Mouse (Mus musculus): Measurements from ENCODE around the gene Olfr1373. TPM values are rescaled to one million over a fixed set of nuclear protein-coding genes. Genes with fewer than 3 reads are reported as not detected.

Olfr1373 gene
- polyA plus RNA-seq, 1 experiment, result 0.11 TPM

DNA sequence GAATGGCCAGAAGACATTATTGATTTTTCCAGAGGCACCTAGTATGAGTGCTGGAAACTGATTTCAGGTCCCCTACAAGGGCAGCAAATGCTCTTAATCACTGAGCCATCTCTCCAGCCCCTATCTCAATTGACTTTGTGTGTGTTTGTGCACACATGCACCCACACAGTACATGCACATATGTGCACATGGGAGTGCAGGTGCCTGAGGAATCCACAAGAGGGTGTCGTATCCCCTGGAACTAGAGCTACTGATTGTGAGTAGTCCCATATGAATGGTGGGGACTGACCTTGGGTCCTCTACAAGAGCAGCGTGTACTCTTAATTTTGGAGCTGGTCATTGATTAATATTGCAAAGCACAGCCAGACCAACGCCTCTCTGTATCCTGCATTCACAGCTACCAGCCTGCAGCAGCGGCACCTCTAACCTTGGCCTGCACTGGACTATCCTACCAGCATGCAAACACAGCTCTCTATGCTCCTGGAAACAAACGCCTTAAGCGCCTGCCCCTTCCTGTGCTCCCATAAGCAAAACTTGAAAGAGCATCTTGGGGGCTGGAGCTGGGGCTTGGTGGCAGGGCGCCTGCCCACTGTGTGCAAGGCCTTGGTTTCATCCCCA lies 14.8 kb downstream of the Olfr1373 start:
- H3K4me3 ChIP-seq (ENCODE audit: control insufficient read depth, low read depth, low read length), result no peak overlapping the region
- no peak overlapping the region for H3K27ac ChIP-seq (ENCODE audit: control insufficient read depth, insufficient read depth, low read depth, low read length)
- no peaks in the 10 kb centered on the region for H3K27me3 ChIP-seq (ENCODE audit: control insufficient read depth, insufficient read depth, low read length)
- H3K4me1 ChIP-seq (ENCODE audit: control insufficient read depth, insufficient read depth, low read length), result no peaks in the 10 kb centered on the region
- TF ChIP-seq POLR2A (IDR thresholded peaks at IDR 0.05; ENCODE audit: control insufficient read depth, low read depth, low read length), result no peak
- TF ChIP-seq CTCF (IDR thresholded peaks at IDR 0.05; ENCODE audit: control insufficient read depth, insufficient read depth, insufficient replicate concordance, low read depth, low read length), result no peak
- H3K36me3 ChIP-seq (ENCODE audit: control insufficient read depth, insufficient read depth, low read length), result no peaks in the 10 kb centered on the region

DNA sequence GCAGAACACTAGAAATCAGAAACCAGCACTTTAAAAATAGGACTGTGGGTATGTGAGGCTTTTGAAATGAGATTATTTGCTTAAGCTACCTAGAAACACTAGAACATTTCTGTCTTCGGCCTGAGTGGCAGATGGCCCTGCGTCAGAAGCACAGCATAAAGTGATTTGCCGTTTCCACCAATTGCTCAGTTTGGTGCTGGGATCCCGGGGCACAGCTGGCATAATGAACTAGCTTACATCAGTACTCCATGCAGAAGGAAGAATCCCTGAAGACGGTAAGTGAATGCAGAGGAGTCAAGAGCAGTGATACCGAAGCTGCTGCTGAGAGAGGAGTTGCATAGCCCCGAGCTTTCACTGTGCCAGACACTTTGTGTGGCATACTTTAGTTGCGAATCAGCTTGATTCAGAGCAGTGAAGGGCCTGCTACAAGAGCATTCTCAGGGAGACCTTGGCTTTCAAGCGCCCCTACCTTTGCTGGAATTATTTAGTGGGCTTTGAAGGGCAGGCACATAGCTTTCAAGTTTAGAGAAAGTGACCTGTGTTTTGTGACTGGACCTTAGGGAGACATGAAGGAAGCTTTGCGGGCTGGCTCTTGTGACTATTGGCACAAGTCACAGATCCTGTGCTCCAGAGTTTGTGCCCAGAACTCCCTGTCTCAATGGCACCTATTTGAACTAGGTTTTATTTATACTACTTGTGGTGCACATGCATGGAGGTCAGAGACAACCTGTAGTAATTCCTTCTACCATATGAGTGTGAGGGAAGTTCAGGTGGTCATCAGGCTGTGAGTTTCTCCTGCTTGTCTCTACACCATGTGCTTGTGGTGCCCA lies 15.5 kb downstream of the Olfr1373 start:
- TF ChIP-seq CTCF (IDR thresholded peaks at IDR 0.05; ENCODE audit: control insufficient read depth, insufficient read depth, insufficient replicate concordance, low read depth, low read length) (no peak), POLR2A (IDR thresholded peaks at IDR 0.05; ENCODE audit: control insufficient read depth, low read depth, low read length) (no peak)
- Histone ChIP-seq H3K4me3 (ENCODE audit: control insufficient read depth, low read depth, low read length) (no peak overlapping the region), H3K27me3 (ENCODE audit: control insufficient read depth, insufficient read depth, low read length) (no peaks in the 10 kb centered on the region), H3K4me1 (ENCODE audit: control insufficient read depth, insufficient read depth, low read length) (no peaks in the 10 kb centered on the region), H3K27ac (ENCODE audit: control insufficient read depth, insufficient read depth, low read depth, low read length) (no peak overlapping the region; the same call in 1 of the 2 replicates), H3K36me3 (ENCODE audit: control insufficient read depth, insufficient read depth, low read length) (no peaks in the 10 kb centered on the region)

DNA sequence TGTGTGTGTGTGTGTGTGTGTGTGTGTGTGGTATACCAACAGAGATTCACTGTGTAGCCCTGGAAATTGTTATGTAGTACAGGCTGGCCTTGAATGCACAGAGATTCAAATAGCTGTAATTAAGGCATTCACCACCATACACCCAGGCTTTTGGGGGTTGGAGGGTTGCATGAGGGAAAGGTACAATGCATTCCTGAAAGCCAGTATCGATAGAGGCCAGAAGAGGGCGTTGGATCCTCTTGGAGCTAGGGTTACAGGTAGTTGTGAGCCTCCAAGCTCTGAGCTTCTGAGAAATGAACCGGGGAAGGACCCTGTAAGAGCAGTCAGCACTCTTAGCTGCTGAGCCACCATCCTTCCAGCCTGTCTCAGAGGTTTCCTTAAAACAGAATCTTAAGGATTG lies 16.2 kb downstream of the Olfr1373 start:
- TF ChIP-seq CTCF (IDR thresholded peaks at IDR 0.05; ENCODE audit: control insufficient read depth, insufficient read depth, insufficient replicate concordance, low read depth, low read length) (no peak), POLR2A (IDR thresholded peaks at IDR 0.05; ENCODE audit: control insufficient read depth, low read depth, low read length) (no peak)
- no peaks in the 10 kb centered on the region for H3K36me3 ChIP-seq (ENCODE audit: control insufficient read depth, insufficient read depth, low read length)
- H3K4me3 ChIP-seq (ENCODE audit: control insufficient read depth, low read depth, low read length), result no peak overlapping the region
- H3K27me3 ChIP-seq (ENCODE audit: control insufficient read depth, insufficient read depth, low read length), result no peaks in the 10 kb centered on the region
- no peaks in the 10 kb centered on the region for H3K4me1 ChIP-seq (ENCODE audit: control insufficient read depth, insufficient read depth, low read length)
- H3K27ac ChIP-seq (ENCODE audit: control insufficient read depth, insufficient read depth, low read depth, low read length), result no peak overlapping the region

DNA sequence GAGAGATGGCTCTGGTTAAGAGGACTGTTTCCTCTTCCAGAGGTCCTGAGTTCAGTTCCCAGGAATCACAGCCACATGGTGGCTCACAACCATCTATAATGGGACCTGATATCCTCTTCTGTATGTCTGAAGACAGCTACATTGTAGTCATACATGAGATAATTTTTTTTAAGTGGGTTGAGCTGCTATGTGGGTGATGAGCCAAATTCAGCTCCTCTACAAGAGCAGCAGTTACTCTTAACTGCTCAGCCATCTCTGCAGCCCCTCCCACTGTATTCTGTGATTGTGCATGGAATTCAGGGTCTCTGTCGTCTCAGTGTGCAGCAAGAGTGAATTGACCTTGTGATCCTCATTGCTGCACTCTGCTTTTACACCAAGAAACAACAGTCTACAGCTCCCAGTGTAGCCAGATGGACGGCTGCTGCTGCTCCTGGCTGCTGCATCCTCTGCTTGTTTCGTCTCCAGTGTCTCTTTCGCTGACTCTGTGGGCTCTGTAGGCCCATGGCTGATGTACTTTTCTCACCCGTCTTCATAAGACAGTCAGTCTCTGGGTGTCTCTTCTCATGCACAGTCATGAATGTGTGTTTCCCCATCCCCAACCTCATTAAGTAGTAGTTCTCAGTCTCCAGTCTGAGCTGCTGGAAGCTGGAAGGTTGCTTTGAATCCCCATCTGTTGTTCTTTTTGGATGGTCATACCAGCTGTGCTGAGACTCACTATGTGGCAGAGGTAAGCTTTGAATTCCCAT lies 16.8 kb downstream of the Olfr1373 start:
- TF ChIP-seq CTCF (IDR thresholded peaks at IDR 0.05; ENCODE audit: control insufficient read depth, insufficient read depth, insufficient replicate concordance, low read depth, low read length) (no peak), POLR2A (IDR thresholded peaks at IDR 0.05; ENCODE audit: control insufficient read depth, low read depth, low read length) (no peak)
- no peak overlapping the region for H3K4me3 ChIP-seq (ENCODE audit: control insufficient read depth, low read depth, low read length)
- no peaks in the 10 kb centered on the region for H3K36me3 ChIP-seq (ENCODE audit: control insufficient read depth, insufficient read depth, low read length)

DNA sequence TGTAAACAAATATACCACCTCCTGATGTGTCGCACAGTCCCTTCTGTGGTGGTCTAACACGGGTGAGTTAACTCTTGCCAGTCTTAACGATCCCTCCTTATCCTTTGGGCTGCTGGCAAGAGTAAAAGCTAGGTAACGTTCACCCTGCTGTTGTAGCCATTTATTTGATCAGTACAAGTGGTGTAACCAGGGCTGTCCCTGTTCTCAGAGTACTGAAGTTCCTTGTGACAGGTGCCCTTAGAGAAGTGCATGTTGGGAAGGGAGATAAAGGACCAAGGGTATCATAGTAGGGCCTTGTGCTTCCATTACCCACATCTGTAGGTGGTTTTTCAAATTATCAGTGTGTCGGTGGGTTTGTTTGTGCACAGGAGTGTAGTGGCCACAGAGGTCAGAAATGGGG lies 17.6 kb downstream of the Olfr1373 start:
- Histone ChIP-seq H3K27me3 (ENCODE audit: control insufficient read depth, insufficient read depth, low read length) (no peaks in the 10 kb centered on the region), H3K4me1 (ENCODE audit: control insufficient read depth, insufficient read depth, low read length) (no peaks in the 10 kb centered on the region), H3K27ac (ENCODE audit: control insufficient read depth, insufficient read depth, low read depth, low read length) (no peak overlapping the region), H3K4me3 (ENCODE audit: control insufficient read depth, low read depth, low read length) (no peak overlapping the region), H3K36me3 (ENCODE audit: control insufficient read depth, insufficient read depth, low read length) (no peaks in the 10 kb centered on the region; the same call in 1 of the 2 replicates)
- TF ChIP-seq CTCF (IDR thresholded peaks at IDR 0.05; ENCODE audit: control insufficient read depth, insufficient read depth, insufficient replicate concordance, low read depth, low read length) (no peak), POLR2A (IDR thresholded peaks at IDR 0.05; ENCODE audit: control insufficient read depth, low read depth, low read length) (no peak)

More for the DNA sequence above, 16.8 kb downstream of the Olfr1373 start:
- Histone ChIP-seq H3K4me1 (ENCODE audit: control insufficient read depth, insufficient read depth, low read length) (no peaks in the 10 kb centered on the region), H3K27me3 (ENCODE audit: control insufficient read depth, insufficient read depth, low read length) (no peaks in the 10 kb centered on the region), H3K27ac (ENCODE audit: control insufficient read depth, insufficient read depth, low read depth, low read length) (no peak overlapping the region)

DNA sequence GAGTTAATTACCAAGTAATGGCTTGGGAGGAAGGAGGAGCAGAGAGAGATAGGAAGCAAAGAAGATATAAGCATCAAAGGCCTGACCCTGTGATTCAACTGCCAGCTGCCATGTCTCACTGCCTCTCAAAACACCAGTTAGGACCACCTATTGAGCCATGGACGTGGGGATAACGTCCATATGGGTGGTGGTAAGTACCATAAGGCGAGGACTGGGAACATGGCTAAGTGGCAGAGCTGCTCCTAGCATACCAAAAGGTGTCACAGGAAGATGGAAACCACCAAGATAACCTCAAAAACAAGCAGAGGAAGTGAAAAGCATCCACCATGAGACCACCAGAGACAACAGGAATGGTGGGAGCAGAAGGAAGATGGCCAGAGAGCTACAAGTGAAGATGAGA lies 18.2 kb downstream of the Olfr1373 start:
- TF ChIP-seq POLR2A (IDR thresholded peaks at IDR 0.05; ENCODE audit: control insufficient read depth, low read depth, low read length) (no peak), CTCF (IDR thresholded peaks at IDR 0.05; ENCODE audit: control insufficient read depth, insufficient read depth, insufficient replicate concordance, low read depth, low read length) (no peak)
- no peaks in the 10 kb centered on the region; the same call in 1 of the 2 replicates for H3K36me3 ChIP-seq (ENCODE audit: control insufficient read depth, insufficient read depth, low read length)
- no peak overlapping the region for H3K27ac ChIP-seq (ENCODE audit: control insufficient read depth, insufficient read depth, low read depth, low read length)
- no peaks in the 10 kb centered on the region for H3K4me1 ChIP-seq (ENCODE audit: control insufficient read depth, insufficient read depth, low read length)
- no peak overlapping the region for H3K4me3 ChIP-seq (ENCODE audit: control insufficient read depth, low read depth, low read length)
- H3K27me3 ChIP-seq (ENCODE audit: control insufficient read depth, insufficient read depth, low read length), result no peaks in the 10 kb centered on the region

DNA sequence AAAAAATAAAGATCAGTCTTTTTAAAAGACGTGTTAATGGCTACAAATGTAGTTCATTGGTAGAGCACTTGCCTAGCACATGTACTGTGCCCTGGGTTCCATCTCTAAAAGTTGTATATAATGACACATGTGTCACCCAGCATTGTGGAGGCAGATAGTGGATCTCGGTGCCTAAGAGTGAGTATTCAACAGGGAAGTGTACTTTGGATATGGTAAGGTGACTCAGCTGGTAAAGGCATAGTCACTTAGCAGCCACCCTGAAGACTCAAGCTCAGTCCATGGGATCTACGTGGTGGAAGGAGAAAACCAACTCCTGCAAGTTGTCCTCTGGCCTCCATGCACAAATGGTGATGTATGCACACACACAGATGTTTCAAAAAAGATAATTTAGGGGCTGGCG lies 20.9 kb downstream of the Olfr1373 start:
- Histone ChIP-seq H3K36me3 (ENCODE audit: control insufficient read depth, insufficient read depth, low read length) (no peaks in the 10 kb centered on the region; the same call in none of the 2 replicates), H3K27ac (ENCODE audit: control insufficient read depth, insufficient read depth, low read depth, low read length) (no peak overlapping the region), H3K27me3 (ENCODE audit: control insufficient read depth, insufficient read depth, low read length) (no peaks in the 10 kb centered on the region), H3K4me3 (ENCODE audit: control insufficient read depth, low read depth, low read length) (no peak overlapping the region), H3K4me1 (ENCODE audit: control insufficient read depth, insufficient read depth, low read length) (no peaks in the 10 kb centered on the region)
- TF ChIP-seq CTCF (IDR thresholded peaks at IDR 0.05; ENCODE audit: control insufficient read depth, insufficient read depth, insufficient replicate concordance, low read depth, low read length), result no peak
- TF ChIP-seq POLR2A (IDR thresholded peaks at IDR 0.05; ENCODE audit: control insufficient read depth, low read depth, low read length), result no peak

All from testis, adult 2 months (tissue).